Mouse (Mus musculus): ENCODE measurements around the gene Zc3h18.

DNA sequence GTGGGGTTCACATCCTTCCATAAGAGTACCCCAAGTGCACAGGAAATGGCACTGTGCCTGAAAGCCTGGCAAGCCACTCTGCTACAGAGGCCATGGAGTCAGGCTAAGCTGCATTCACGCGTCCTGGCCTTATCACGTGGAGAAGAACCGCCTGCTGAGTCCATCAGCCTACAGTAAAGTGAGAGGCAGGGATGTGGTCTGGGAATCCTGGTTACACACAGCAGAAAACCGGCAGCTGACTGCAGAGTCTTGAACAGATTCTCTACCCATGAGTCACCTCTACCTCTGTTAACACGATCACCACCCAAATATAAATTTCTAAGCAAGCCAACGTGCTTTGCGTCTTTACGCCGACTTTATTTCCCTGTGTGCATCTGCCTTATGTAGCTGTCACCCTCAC, 7.9 kb upstream of the Zc3h18 start:
- TF ChIP-seq CTCF (IDR thresholded peaks at IDR 0.05) (no peak), EP300 (IDR thresholded peaks at IDR 0.05) (no peak)
